Mouse (Mus musculus): ENCODE results near the gene Atg14. TPM values are rescaled to one million over a fixed set of nuclear protein-coding genes. Genes with fewer than 3 reads are reported as not detected.
A peak's percentile ranks its signal among the peaks of the same experiment; 100 is the strongest.

Gene Atg14
- total RNA-seq, 4 experiments from 2014 or later = 18.2 to 21.9 (median 20.7) TPM

- no peak for DNase-seq (ENCODE audit: low spot score in 2 of 2)
Measured at GRCm38 (mm10) chr14:47544877-47545276, 25.6 kb downstream of the Atg14 start.

GRCm38 (mm10) chr14:47544286-47544685 lies 26.2 kb downstream of the Atg14 start:
- DNase-seq (ENCODE audit: low spot score in 2 of 2) = no peak

- DNase-seq (ENCODE audit: low spot score in 2 of 2) = no peak
Measured at GRCm38 (mm10) chr14:47542283-47542682, 28.2 kb downstream of the Atg14 start.

GRCm38 (mm10) chr14:47541325-47541948 lies 29.0 kb downstream of the Atg14 start:
- DNase-seq (ENCODE audit: low spot score in 2 of 2) = no peak

GRCm38 (mm10) chr14:47535096-47535495 lies 35.4 kb downstream of the Atg14 start:
- DNase-seq (ENCODE audit: low spot score in 2 of 2) = no peak

GRCm38 (mm10) chr14:47534176-47534525 lies 36.3 kb downstream of the Atg14 start:
- no peak for DNase-seq (ENCODE audit: low spot score in 2 of 2)

GRCm38 (mm10) chr14:47533365-47534175 lies 36.9 kb downstream of the Atg14 start:
- DNase-seq (ENCODE audit: low spot score in 2 of 2) = peak; percentile 47 to 53

- no peak for DNase-seq (ENCODE audit: low spot score in 2 of 2)
Measured at GRCm38 (mm10) chr14:47532496-47532895, 38.0 kb downstream of the Atg14 start.

GRCm38 (mm10) chr14:47529592-47529991 lies 40.9 kb downstream of the Atg14 start:
- peak; percentile 44 to 58 for DNase-seq (ENCODE audit: low spot score in 2 of 2)

- DNase-seq (ENCODE audit: low spot score in 2 of 2) = peak; percentile 63
Measured at GRCm38 (mm10) chr14:47529019-47529418, 41.4 kb downstream of the Atg14 start.

- no peak for DNase-seq (ENCODE audit: low spot score in 2 of 2)
Measured at GRCm38 (mm10) chr14:47528293-47528692, 42.2 kb downstream of the Atg14 start.

GRCm38 (mm10) chr14:47527833-47528232 lies 42.6 kb downstream of the Atg14 start:
- no peak for DNase-seq (ENCODE audit: low spot score in 2 of 2)

- no peak for DNase-seq (ENCODE audit: low spot score in 2 of 2)
Measured at GRCm38 (mm10) chr14:47525861-47526260, 44.6 kb downstream of the Atg14 start.

GRCm38 (mm10) chr14:47525374-47525773 lies 45.1 kb downstream of the Atg14 start:
- no peak for DNase-seq (ENCODE audit: low spot score in 2 of 2)

GRCm38 (mm10) chr14:47522301-47522700 lies 48.1 kb downstream of the Atg14 start:
- no peak for DNase-seq (ENCODE audit: low spot score in 2 of 2)

GRCm38 (mm10) chr14:47521609-47522008 lies 48.8 kb downstream of the Atg14 start:
- no peak for DNase-seq (ENCODE audit: low spot score in 2 of 2)

- no peak for DNase-seq (ENCODE audit: low spot score in 2 of 2)
Measured at GRCm38 (mm10) chr14:47520751-47521449, 49.5 kb downstream of the Atg14 start.

GRCm38 (mm10) chr14:47518619-47519018 lies 51.8 kb downstream of the Atg14 start:
- DNase-seq (ENCODE audit: low spot score in 2 of 2) = no peak

GRCm38 (mm10) chr14:47516755-47517154 lies 53.7 kb downstream of the Atg14 start:
- DNase-seq (ENCODE audit: low spot score in 2 of 2) = no peak

- DNase-seq (ENCODE audit: low spot score in 2 of 2) = no peak
Measured at GRCm38 (mm10) chr14:47515636-47516035, 54.8 kb downstream of the Atg14 start.

GRCm38 (mm10) chr14:47514816-47515453 lies 55.5 kb downstream of the Atg14 start:
- no peak for DNase-seq (ENCODE audit: low spot score in 2 of 2)

GRCm38 (mm10) chr14:47513606-47514005 lies 56.8 kb downstream of the Atg14 start:
- no peak for DNase-seq (ENCODE audit: low spot score in 2 of 2)
